Mouse (Mus musculus): Measurements from ENCODE around the gene Cfap74. TPM values are rescaled to one million over a fixed set of nuclear protein-coding genes. Genes with fewer than 3 reads are reported as not detected.
A peak's percentile ranks its signal among the peaks of the same experiment; 100 is the strongest.

The Cfap74 gene
- total RNA-seq, 2 experiments from 2014 or later = 13.8 to 16.2 TPM

DNA sequence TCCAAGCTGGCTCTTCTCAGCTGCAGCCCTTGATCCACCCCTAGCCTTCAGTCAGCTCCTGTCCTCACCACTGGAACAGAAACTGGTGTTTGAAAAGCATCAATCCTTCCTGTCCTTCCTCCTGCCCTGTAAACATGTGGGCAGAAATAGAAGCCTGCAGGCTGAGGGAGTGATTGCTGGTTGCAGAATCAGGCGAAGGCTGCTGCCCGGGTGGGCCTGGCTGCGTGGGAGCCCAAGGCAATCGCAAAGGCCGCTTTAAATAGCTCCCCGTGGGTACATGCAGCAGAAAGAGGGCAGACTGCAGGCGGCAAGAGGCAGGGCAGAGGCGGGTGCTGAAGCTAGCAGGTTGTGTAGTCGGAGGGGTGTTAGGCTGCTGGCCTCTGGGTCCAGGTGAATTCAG lies 26.2 kb upstream of the Cfap74 start:
- peak; percentile 53 to 55 for DNase-seq (ENCODE audit: low spot score in 2 of 2)
- peak overlapping the region; percentile 89 for H3K27ac ChIP-seq

DNA sequence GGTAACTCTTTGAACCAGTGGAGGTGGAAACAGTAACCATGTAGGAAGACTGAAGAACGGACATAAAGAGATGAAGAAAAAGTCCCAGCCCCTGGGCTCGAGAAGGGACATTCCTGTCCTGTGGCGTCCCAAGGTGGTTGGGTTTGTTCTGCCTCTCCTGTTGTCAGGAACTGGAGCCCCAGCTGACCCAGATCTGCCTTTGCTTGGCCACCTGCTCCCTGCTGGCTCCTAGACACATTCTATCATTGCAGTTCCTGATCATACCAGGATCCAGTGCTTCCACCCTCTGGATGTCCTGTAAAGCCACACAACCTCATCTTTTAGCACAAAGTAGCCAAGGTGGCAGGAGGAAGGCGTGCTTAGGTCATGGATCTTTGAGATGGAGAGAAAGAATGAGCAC lies 25.7 kb upstream of the Cfap74 start:
- no peak for DNase-seq (ENCODE audit: low spot score in 2 of 2)
- Histone ChIP-seq H3K4me3 (no peak overlapping the region), H3K27ac (peak overlapping the region; percentile 89)
- TF ChIP-seq CTCF (conservative IDR thresholded peaks at IDR 0.05) = no peak

More for the DNA sequence above, 26.2 kb upstream of the Cfap74 start:
- no peak; the same call in none of the 2 replicates for TF ChIP-seq CTCF (conservative IDR thresholded peaks at IDR 0.05)
- no peak overlapping the region for H3K4me3 ChIP-seq

GRCm38 (mm10) chr4:155387166-155387565 lies 21.8 kb upstream of the Cfap74 start:
- no peak overlapping the region for H3K4me3 ChIP-seq
- no peak overlapping the region for H3K27ac ChIP-seq
- no peak for TF ChIP-seq CTCF (conservative IDR thresholded peaks at IDR 0.05)
- DNase-seq (ENCODE audit: low spot score in 2 of 2) = no peak

GRCm38 (mm10) chr4:155395471-155395870 lies 13.5 kb upstream of the Cfap74 start:
- peak in 1 of 2 experiments; percentile 32 for DNase-seq (ENCODE audit: low spot score in 2 of 2)
- Histone ChIP-seq H3K27ac (peak overlapping the region; percentile 82; the same call in 1 of the 2 replicates), H3K4me3 (peak overlapping the region; percentile 80)
- no peak for TF ChIP-seq CTCF (conservative IDR thresholded peaks at IDR 0.05)

DNA sequence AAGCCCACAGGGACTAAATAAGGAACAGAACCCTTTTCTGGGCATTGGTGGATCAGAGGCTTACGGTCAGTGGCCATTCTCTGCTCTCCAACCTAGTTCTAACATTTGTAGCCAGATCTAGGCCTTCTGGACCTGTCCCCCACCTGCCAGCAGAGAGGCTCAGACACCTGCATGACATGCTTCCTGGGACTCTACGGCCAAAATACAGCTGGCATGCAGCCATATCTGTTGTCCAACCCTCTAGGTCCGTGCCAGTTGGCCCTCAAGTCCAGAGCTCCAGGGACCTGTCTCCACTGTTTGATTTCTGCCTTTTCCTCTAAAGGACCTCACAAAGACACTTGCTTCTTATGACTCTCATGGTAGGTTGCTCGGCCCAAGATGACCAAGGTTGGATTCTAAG lies 12.2 kb upstream of the Cfap74 start:
- Histone ChIP-seq H3K4me3 (peak overlapping the region; percentile 80), H3K27ac (peak overlapping the region; percentile 82)
- DNase-seq (ENCODE audit: low spot score in 2 of 2) = no peak
- no peak for TF ChIP-seq CTCF (conservative IDR thresholded peaks at IDR 0.05)

- peak; percentile 37 to 55 for DNase-seq (ENCODE audit: low spot score in 2 of 2)
- 0 out of 2 replicates have a peak, but pooled peaks have one; percentile 7 for TF ChIP-seq CTCF (conservative IDR thresholded peaks at IDR 0.05)
- Histone ChIP-seq H3K4me3 (peak within 1 kb of the TSS; percentile 80), H3K27ac (peak within 1 kb of the TSS; percentile 82)
Measured at GRCm38 (mm10) chr4:155397511-155398221, 11.3 kb upstream of the Cfap74 start, which contains the start of gene Gabrd. Gene Gabrd, minus strand, starts transcription at chr4:155398112.

DNA sequence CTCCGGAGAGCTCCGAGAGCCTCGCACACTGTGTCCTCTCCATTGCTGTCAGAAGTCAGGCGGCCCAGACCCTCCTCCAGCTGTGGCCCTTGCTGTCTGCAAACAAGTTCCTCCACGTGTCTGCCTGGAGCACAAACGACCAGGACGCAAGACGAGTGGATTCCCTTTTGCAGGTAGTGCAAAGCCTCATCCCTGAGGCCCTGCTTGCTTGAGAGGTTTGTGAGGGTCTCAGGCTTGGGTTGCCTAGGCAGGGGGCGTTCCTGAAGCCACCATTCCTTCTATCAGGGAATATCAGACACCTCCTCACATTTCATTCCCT lies 10.8 kb upstream of the Cfap74 start:
- no peak for DNase-seq (ENCODE audit: low spot score in 2 of 2)
- Histone ChIP-seq H3K27ac (peak overlapping the region; percentile 82), H3K4me3 (peak overlapping the region; percentile 80)
- TF ChIP-seq CTCF (conservative IDR thresholded peaks at IDR 0.05) = no peak

DNA sequence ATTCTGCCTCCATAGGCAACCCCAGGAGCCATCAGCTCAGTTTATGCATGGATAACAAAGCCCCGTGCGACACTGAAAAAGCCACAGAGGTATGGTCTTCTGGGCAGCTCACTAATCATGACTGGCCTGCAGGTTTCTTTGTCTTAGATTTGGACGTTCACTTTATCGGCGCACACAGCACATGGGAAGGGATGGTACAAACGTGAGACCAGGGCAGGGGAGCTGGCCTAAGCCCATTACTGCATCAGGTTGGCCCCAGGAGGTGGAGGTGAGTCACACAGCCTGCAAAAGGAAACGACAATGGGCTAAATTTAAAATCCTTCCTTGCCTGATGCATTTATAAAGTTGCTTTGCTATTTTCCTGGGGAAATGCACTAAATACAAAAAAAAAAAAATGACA lies 7.9 kb upstream of the Cfap74 start:
- no peak for TF ChIP-seq CTCF (conservative IDR thresholded peaks at IDR 0.05)
- Histone ChIP-seq H3K27ac (no peak overlapping the region), H3K4me3 (no peak overlapping the region)
- no peak for DNase-seq (ENCODE audit: low spot score in 2 of 2)

DNA sequence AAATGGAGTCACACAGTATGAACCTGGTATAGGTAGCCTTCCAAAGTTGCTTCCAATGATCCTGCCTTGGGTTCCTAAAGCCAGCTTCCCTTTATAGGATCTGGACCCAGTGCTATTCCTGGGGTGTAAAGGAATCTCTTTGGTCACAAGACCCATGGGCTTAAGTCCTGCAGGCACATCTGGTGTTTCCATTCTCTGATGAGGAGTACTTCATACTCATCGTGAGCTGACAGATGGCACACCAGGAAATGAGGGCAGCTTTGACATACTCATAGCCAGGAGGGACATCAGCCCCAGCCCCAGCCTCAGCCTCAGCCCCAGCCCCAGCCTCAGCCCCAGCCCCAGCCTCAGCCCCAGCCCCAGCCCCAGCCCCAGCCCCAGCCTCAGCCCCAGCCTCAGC lies 6.5 kb upstream of the Cfap74 start:
- H3K27ac ChIP-seq = no peak overlapping the region
- H3K4me3 ChIP-seq = no peak overlapping the region
- no peak for TF ChIP-seq CTCF (conservative IDR thresholded peaks at IDR 0.05)
- no peak for DNase-seq (ENCODE audit: low spot score in 2 of 2)

- Histone ChIP-seq H3K4me3 (peak overlapping the region; percentile 69), H3K27ac (peak overlapping the region; percentile 90)
- DNase-seq (ENCODE audit: low spot score in 2 of 2) = peak in 1 of 2 experiments; percentile 23
- peak; percentile 70 for TF ChIP-seq CTCF (conservative IDR thresholded peaks at IDR 0.05)
Measured at GRCm38 (mm10) chr4:155408695-155409057, 314 bp upstream of the Cfap74 start.

DNA sequence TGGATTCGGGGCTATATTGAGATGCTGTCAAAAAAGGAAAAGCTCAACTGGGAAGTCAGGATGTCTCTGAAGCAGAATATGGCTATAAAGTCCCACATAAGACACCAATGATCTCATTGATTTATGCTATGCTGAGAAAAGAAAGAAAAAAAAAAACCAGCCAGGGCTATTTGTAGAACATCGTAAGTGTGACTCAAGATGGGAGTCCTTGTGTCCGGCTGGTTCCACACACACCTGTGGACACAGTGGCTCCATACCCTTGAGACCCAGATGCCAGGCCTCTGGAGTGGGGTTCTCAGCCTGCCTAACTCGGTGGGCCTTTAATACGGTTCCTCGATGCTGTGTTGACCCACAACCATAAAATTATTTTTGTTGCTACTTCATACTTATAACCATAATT lies 3.1 kb downstream of the Cfap74 start:
- Histone ChIP-seq H3K27ac (no peak overlapping the region), H3K4me3 (no peak overlapping the region)
- TF ChIP-seq CTCF (conservative IDR thresholded peaks at IDR 0.05) = no peak
- DNase-seq (ENCODE audit: low spot score in 2 of 2) = no peak

- Histone ChIP-seq H3K27ac (no peak overlapping the region), H3K4me3 (no peak overlapping the region)
- TF ChIP-seq CTCF (conservative IDR thresholded peaks at IDR 0.05) = no peak
- no peak for DNase-seq (ENCODE audit: low spot score in 2 of 2)
Measured at GRCm38 (mm10) chr4:155413641-155414335, 4.8 kb downstream of the Cfap74 start.

GRCm38 (mm10) chr4:155414656-155415235 lies 5.8 kb downstream of the Cfap74 start:
- Histone ChIP-seq H3K27ac (no peak overlapping the region), H3K4me3 (no peak overlapping the region)
- DNase-seq (ENCODE audit: low spot score in 2 of 2) = no peak
- no peak for TF ChIP-seq CTCF (conservative IDR thresholded peaks at IDR 0.05)

Measured in layer of hippocampus, adult 2 months (tissue).